ENCODE assay signal across 24 mouse cellular contexts in genomic region chr5:8861811-8862210, GRCm38 (mm10). TPM values are rescaled to one million over a fixed set of nuclear protein-coding genes. Genes with fewer than 3 reads are reported as not detected.
"Had no signal": no experiment of that assay in that cellular context is flagged by ENCODE, and none has a peak within 500 bp of the region (broad histone marks: within the 10 kb centered on the region; RNA-seq: fewer than 3 reads in every experiment).

No protein-coding gene starts in this region.

- H3K4me1 ChIP-seq: heart, embryonic 10.5 days; hindbrain, embryonic 10.5 days; hindbrain, embryonic 12.5 days; limb, embryonic 10.5 days; limb, embryonic 12.5 days; liver, embryonic 13.5 days; liver, embryonic 15.5 days had no signal

- H3K4me3 ChIP-seq: gastrocnemius, adult 2 months; heart, embryonic 10.5 days; heart, embryonic 12.5 days; hindbrain, embryonic 10.5 days; hindbrain, embryonic 12.5 days; layer of hippocampus, adult 2 months; limb, embryonic 10.5 days; limb, embryonic 12.5 days; liver, embryonic 13.5 days; liver, embryonic 15.5 days had no signal

- DNase-seq: gastrocnemius, adult 2 months; gastrocnemius, postnatal 14 days; gastrocnemius, postnatal 36 days; heart, adult 18-20 months; heart, postnatal 10 days; heart, postnatal 4 days; kidney, adult 18-20 months; kidney, adult 8-10 months; kidney, postnatal 10 days; kidney, postnatal 25 days; kidney, postnatal 4 days; liver; liver, embryonic 13.5 days; liver, postnatal 0 days had no signal

- H3K27ac ChIP-seq: heart, embryonic 10.5 days; hindbrain, embryonic 10.5 days; hindbrain, embryonic 12.5 days; hindbrain, embryonic 14.5 days; layer of hippocampus, adult 2 months; limb, embryonic 10.5 days; limb, embryonic 12.5 days; liver, embryonic 13.5 days; liver, embryonic 15.5 days had no signal

RNA-seq across cellular contexts. Expression of gene Abcb4, which starts 31.7 kb away (rescaled TPM):
- polyA plus RNA-seq: kidney, embryonic 14.5 days had no signal
